Mouse (Mus musculus): ENCODE results near the gene Vps25. TPM values are rescaled to one million over a fixed set of nuclear protein-coding genes. Genes with fewer than 3 reads are reported as not detected.

Gene Vps25
- 65.9 TPM for total RNA-seq (2023)

GRCm38 (mm10) chr11:101253613-101254389 is at the start of gene Vps25:
Gene Vps25 (plus strand): TSS chr11:101253707.

GRCm38 (mm10) chr11:101226065-101226701 is 27.3 kb upstream of the Vps25 start, which contains the start of gene Ezh1:
Gene Ezh1 (minus strand): TSS chr11:101226463.

GRCm38 (mm10) chr11:101245855-101246701 is 7.4 kb upstream of the Vps25 start, which contains the start of gene Ramp2:
Gene Ramp2 (plus strand): TSS chr11:101246028.

DNA sequence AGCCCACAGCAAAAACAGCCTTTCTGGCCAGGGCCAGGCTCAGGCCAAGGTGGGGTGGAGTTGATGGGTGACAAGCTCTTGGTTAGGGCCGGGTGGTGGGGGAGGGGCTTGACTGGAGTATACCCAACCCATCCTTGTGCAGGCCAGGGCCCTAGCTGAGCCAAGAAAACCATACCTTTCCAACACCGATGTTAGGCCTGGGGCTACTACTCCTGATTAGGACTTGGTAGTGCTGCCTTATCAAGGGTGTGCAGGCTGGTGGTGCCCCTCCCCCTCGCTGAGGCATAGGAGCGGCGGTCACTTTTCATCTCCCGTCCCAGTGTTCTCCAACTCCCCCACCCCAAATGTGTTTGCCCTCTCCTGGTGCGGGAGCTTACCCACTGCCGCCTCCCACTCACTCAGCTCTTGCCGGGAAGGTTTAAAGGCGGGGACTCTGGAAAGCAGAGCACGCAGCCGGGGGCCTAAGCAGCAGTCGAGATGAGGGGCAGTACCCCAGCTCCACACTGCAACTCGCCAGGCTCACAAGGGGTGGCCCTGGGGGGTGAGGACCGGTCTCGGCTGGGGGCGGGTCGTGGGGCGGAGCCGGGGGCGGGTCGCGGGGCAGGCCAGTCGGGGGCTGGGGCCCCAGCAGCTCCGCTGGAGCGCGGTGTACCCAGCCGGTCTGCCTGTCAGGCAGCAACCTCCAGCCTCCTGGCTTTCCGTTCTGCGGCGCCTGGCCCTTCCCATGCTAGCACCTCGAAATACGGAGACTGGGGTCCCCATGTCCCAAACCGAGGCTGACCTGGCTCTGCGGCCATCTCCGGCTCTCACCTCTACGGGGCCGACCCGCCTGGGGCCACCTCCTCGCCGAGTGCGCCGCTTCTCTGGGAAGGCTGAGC is 6.7 kb downstream of the Vps25 start, which contains the start of gene Wnk4:
Gene Wnk4, plus strand, starts transcription at position 620 of the 878 bp plus-strand sequence.

DNA sequence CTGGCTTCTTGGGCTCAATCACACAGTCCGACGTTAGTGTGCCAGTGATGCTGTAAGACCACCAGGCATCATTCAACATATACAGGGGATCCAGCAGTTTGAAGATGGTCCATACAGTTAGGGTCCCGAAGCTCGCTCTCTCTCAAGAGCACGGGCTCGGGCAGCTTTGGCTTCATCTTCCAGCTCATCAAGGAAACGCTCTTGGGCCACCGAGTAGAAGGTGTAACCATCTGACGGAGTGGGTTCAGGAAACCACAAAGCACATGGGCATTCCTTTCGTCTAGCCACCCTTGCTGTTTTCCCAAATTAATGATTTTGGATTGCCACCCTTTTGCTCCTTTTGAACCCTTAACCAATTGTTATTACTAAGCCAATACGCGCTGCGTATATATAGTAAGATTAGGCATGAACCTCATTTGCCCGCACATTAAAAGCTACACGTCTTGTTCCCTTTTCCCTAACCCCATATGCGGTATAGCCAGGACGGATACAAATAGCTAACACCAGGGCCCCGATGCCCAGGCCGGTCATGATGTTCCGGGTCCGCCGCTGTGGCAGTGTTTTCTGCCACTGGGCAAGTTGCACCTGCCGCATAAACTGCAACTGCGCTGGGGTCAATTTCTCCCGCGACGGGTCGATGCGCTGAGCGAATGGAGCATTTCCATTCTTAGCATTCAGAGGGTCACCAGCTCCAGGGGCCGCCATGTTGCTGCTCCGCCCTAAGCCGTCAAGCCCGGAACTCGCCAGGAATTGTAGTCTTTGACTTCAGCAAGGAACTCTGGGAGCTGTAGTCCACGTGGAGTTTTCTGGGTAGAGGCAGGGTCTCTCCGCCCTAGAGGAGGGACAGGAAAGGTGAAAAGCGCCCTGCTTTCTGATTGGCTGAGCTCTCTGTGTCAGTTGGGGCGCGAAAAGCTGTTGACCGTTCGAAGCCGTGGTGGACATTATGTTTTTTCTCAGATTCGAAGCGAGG is 25.0 kb downstream of the Vps25 start, which contains the start of the genes Cntd1 and Coa3:
Gene Cntd1, plus strand, starts transcription at position 790 of the 970 bp plus-strand sequence.
Gene Coa3, minus strand, starts transcription at position 892 of the 970 bp plus-strand sequence.

GRCm38 (mm10) chr11:101302004-101302798 is 48.7 kb downstream of the Vps25 start, which contains the start of gene Becn1:
Gene Becn1 (minus strand): TSS chr11:101302286.

Other genes starting within 250 kb of the Vps25 start
- 4.4 TPM for gene Atp6v0a1, start 244.3 kb upstream of the Vps25 start, total RNA-seq (2023)
- 9.6 TPM for gene Naglu, start 183.7 kb upstream of the Vps25 start, total RNA-seq (2023)
- gene Hsd17b1, start 175.3 kb upstream of the Vps25 start, total RNA-seq (2023): 2.8 TPM
- gene Coasy, start 171.1 kb upstream of the Vps25 start, total RNA-seq (2023): 11.5 TPM
- gene Mlx, start 166.4 kb upstream of the Vps25 start, total RNA-seq (2023): 47.4 TPM
- gene Psmc3ip, start 158.3 kb upstream of the Vps25 start, total RNA-seq (2023): 3.9 TPM
- 86.7 TPM for gene Retreg3, start 133.8 kb upstream of the Vps25 start, total RNA-seq (2023)
- gene Tubg1, start 133.8 kb upstream of the Vps25 start, total RNA-seq (2023): 15.4 TPM
- gene Tubg2, start 97.8 kb upstream of the Vps25 start, total RNA-seq (2023): 0.98 TPM
- 0.38 TPM for gene Cntnap1, start 83.2 kb upstream of the Vps25 start, total RNA-seq (2023)
- 0.56 TPM for gene Plekhh3, start 82.4 kb upstream of the Vps25 start, total RNA-seq (2023)
- gene Ccr10, start 78.3 kb upstream of the Vps25 start, total RNA-seq (2023): not detected
- 91.5 TPM for gene Ezh1, start 27.2 kb upstream of the Vps25 start, total RNA-seq (2023)
- 0.92 TPM for gene Ramp2, start 7.7 kb upstream of the Vps25 start, total RNA-seq (2023)
- gene Wnk4, start 6.9 kb downstream of the Vps25 start, total RNA-seq (2023): 2.5 TPM
- not detected for gene Cntd1, start 25.3 kb downstream of the Vps25 start, total RNA-seq (2023)
- gene Coa3, start 25.4 kb downstream of the Vps25 start, total RNA-seq (2023): 26.4 TPM
- gene Becn1, start 48.6 kb downstream of the Vps25 start, total RNA-seq (2023): 187 TPM
- gene Psme3, start 62.5 kb downstream of the Vps25 start, total RNA-seq (2023): 128 TPM
- 22.4 TPM for gene Aoc2, start 71.4 kb downstream of the Vps25 start, total RNA-seq (2023)
- gene Aoc3, start 76.9 kb downstream of the Vps25 start, total RNA-seq (2023): 0.68 TPM
- gene G6pc, start 113.9 kb downstream of the Vps25 start, total RNA-seq (2023): not detected
- gene Aarsd1, start 163.9 kb downstream of the Vps25 start, total RNA-seq (2023): 21.6 TPM
- gene Gm27029, start 171.1 kb downstream of the Vps25 start, total RNA-seq (2023): 3.0 TPM
- 22.3 TPM for gene Rundc1, start 171.4 kb downstream of the Vps25 start, total RNA-seq (2023)
- 5.2 TPM for gene Ptges3l, start 171.6 kb downstream of the Vps25 start, total RNA-seq (2023)
- gene Rpl27, start 188.6 kb downstream of the Vps25 start, total RNA-seq (2023): 120 TPM
- 71.2 TPM for gene Ifi35, start 194.7 kb downstream of the Vps25 start, total RNA-seq (2023)
- gene Rnd2, start 211.3 kb downstream of the Vps25 start, total RNA-seq (2023): 1.2 TPM
- 8.6 TPM for gene Vat1, start 212.5 kb downstream of the Vps25 start, total RNA-seq (2023)

Measured in CD4-positive naive resting alpha-beta T cell, adult 57 days (primary cell).